Mouse (Mus musculus): ENCODE data around the gene Pkp4.

DNA sequence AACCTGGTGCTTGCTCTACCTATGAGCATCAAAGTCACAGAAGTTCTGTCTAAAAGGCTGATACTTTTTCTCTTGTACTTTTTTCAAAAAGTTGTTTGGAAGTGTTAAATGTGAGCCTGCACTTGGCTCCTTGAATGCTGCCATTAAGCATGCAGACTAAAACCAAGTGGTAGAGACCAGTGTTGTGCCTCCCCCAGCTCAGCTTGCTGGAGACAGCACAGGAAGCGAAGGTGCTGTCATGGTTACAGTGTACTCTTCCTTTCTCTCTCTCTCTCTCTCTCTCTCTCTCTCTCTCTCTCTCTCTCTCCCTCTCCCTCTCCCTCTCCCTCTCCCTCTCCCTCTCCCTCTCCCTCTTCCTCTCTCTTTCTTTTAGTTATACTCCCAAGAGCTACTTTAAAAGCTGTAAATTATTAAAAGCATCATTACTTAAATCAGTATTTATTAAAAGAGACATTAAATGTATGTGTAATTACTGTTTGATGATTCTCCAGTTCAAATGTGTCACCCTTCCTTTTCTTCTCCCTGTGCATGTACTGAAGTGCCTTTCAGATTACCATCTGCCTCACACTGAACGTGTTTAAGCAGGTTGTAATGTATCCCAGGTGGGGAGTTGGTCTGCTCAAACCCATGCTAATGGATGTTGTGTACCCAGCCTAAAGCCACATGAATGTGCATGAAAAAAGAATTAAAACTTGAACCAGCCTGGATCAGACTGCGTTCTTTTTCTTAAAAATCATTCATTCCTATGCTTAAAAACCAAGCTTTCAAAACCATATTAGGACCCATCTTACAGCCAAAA, 43.2 kb downstream of the Pkp4 start:
- TF ChIP-seq ZC3H11A (IDR thresholded peaks at IDR 0.05; ENCODE audit: low read depth, low read length) (no peak), POLR2A (IDR thresholded peaks at IDR 0.05; ENCODE audit: control insufficient read depth in 1 of 2, insufficient read depth in 1 of 2, low read depth in 1 of 2, low read length in 2 of 2, poor library complexity in 1 of 2) (no peak), CTCF (IDR thresholded peaks at IDR 0.05 in 2 of 3, conservative IDR thresholded peaks at IDR 0.05 in 1 of 3; ENCODE audit: control insufficient read depth in 1 of 3, insufficient read depth in 1 of 3, low read depth in 2 of 3, low read length in 3 of 3, poor library complexity in 1 of 3, severe bottlenecking in 1 of 3) (no peak), CHD1 (IDR thresholded peaks at IDR 0.05; ENCODE audit: low read depth, low read length) (no peak), SMC3 (IDR thresholded peaks at IDR 0.05; ENCODE audit: low read depth, low read length) (no peak)
